Mouse (Mus musculus): ENCODE measurements at regions not wholly inside any gene's neighbourhood (a gene's known extent, or its start where the extent isn't known, plus 50 kb on each side); places are given as distances from the start of the nearest gene placed in this dataset.

DNA sequence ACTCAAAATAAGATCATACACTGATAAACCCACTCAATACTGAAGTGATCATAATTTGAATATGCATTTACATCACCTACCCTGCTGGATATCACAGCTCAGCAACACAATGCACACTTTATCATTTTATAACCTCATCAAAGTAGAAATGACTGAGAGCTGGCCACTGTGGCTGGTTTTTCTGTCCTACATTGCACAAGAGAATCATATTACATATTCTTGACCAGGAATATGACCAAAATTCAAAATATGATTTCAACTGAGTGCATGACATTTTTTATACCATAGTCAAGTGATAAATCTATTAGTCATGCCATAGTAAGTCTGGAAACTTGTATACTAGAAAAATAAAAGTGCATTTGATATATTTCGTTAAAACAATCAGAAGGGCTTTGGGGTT lies 63.3 kb upstream of the Thsd7a start:
- TF ChIP-seq USF1 (IDR thresholded peaks at IDR 0.05; ENCODE audit: low read depth) (no peak), CTCF (IDR thresholded peaks at IDR 0.05; ENCODE audit: control insufficient read depth, insufficient read depth, insufficient read length) (no peak), MAX (IDR thresholded peaks at IDR 0.05) (no peak), MYOD1 (IDR thresholded peaks at IDR 0.05; ENCODE audit: control insufficient read depth, insufficient read length, low read depth) (no peak), FOSL1 (IDR thresholded peaks at IDR 0.05; ENCODE audit: insufficient read depth, low read length, poor library complexity, severe bottlenecking) (no peak), CEBPB (IDR thresholded peaks at IDR 0.05; ENCODE audit: low read depth) (peak; percentile 71), MYOG (IDR thresholded peaks at IDR 0.05; ENCODE audit: control insufficient read depth, extremely low read depth, insufficient read length) (no peak)

Measured in C2C12 (cell line).